Mouse (Mus musculus) megakaryocyte, embryonic 14.5 days (primary cell): ENCODE measurements around the gene Zar1.
"Not testable (repeated sequence)": the region's sequence is repeated elsewhere in the genome, so short reads cannot be mapped to it uniquely, and the experiment has no call there.

Source experiments
- FLI1 ChIP-seq: IDR thresholded peaks from 2 replicates; pipeline ENCODE4 v1.6.1; 2012; ENCODE audit warnings: low read length, inconsistent platforms, mixed read lengths
- GATA1 ChIP-seq: IDR thresholded peaks from 3 replicates; pipeline ENCODE4 v1.6.1; 2012; ENCODE audit warnings: mixed read lengths, low read length, inconsistent platforms, borderline replicate concordance

GRCm38 (mm10) chr5:72580970-72581332 is at the start of gene Zar1:
- TF ChIP-seq FLI1, GATA1: not testable (repeated sequence)
